Mouse (Mus musculus): ENCODE data around the gene Olfr1437. TPM values are rescaled to one million over a fixed set of nuclear protein-coding genes. Genes with fewer than 3 reads are reported as not detected.
A peak's percentile ranks its signal among the peaks of the same experiment; 100 is the strongest.
"Not testable (repeated sequence)": the region's sequence is repeated elsewhere in the genome, so short reads cannot be mapped to it uniquely, and the experiment has no call there.

The Olfr1437 gene
- total RNA-seq (2021) = not detected
- long read RNA-seq, experiment 1 = 0 reads
- long read RNA-seq, experiment 2 = 0 reads

- no peak for DNase-seq (ENCODE audit: low spot score in 2 of 2)
Measured at GRCm38 (mm10) chr19:12325001-12325400, at the start of gene Olfr1437. Gene Olfr1437, minus strand, starts transcription at chr19:12325101.

GRCm38 (mm10) chr19:12374465-12375025, 49.6 kb upstream of the Olfr1437 start:
- peak in 1 of 2 experiments; percentile 1 for DNase-seq (ENCODE audit: low spot score in 2 of 2)

DNA sequence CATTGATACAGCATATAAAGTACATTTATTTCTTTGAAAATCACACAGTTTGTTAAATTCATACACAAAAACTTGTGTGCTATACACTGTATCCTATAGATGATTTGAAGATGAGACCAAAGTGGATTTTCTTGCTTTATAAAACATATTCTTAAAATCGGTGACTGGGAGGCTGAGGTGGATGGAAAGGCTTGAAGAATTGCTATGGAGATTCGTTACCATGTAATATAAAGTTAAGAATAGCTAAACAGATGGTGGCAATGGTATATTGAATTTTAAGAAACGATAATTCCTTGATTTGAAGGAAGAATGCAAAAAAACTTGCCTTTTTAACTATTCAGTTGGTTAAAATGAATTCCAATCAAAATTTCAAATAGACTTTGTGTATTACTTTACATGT, 48.1 kb upstream of the Olfr1437 start:
- DNase-seq (ENCODE audit: low spot score in 2 of 2) = no peak

- no peak for DNase-seq (ENCODE audit: low spot score in 2 of 2)
Measured at GRCm38 (mm10) chr19:12335810-12336209, 10.9 kb upstream of the Olfr1437 start, which contains the start of gene Olfr1438-ps1. Gene Olfr1438-ps1, minus strand, starts transcription at chr19:12335910.

DNA sequence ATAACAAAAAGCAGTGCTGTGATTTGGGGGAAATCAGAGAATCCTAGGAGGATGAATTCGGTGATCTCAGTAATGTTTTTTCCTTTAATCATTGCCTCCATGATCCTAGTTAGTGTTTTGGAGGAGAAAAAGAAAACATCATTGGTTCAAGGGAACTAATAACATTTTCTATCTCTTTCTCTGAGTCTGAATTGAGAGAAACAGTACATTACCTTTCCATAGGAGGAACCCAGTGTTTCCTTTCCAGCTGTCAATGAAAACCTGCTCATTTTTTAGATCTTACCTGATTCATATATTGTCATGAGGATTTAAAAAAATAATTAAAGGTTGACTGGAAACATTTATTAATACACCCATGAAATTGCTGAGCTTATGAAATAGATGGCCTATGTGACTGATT, 25.9 kb downstream of the Olfr1437 start, which contains the start of gene Olfr1436:
TSS of gene Olfr1436 (minus strand) at position 101 of the 400 bp plus-strand sequence.
- not testable (repeated sequence) for DNase-seq (ENCODE audit: low spot score in 2 of 2)

GRCm38 (mm10) chr19:12292979-12293378, 31.9 kb downstream of the Olfr1437 start:
- DNase-seq (ENCODE audit: low spot score in 2 of 2) = no peak

DNA sequence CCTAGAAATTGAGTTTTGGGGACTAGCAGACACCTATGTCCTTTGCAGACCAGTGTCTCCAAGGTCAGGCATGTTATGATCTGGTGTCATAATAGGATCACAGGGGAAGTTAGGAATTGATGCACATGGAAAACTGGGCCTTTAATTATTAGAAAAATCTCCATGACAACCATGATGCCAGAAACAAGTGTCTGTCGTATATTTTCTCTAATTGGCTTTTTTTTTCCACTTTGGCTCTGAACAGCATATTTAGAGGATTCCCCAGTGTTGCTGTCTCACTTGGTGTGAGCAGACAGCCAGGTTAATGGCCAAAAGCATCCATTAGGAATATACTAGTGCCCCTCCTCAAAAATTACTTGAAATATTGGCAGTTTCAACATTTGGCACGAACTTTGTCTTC, 45.3 kb downstream of the Olfr1437 start, which contains the start of gene Olfr1434:
TSS of gene Olfr1434 (plus strand) at position 301 of the 400 bp plus-strand sequence.
- DNase-seq (ENCODE audit: low spot score in 2 of 2) = no peak

Other genes with a start within 250 kb of the Olfr1437 start
- gene Olfr1425, start 247.4 kb downstream of the Olfr1437 start, total RNA-seq (2021) = not detected
- not detected for gene Olfr1426, start 233.1 kb downstream of the Olfr1437 start, total RNA-seq (2021)
- gene Olfr1427, start 221.8 kb downstream of the Olfr1437 start, total RNA-seq (2021) = not detected
- not detected for gene Olfr1428, start 209.2 kb downstream of the Olfr1437 start, total RNA-seq (2021)
- gene Olfr76, start 201.9 kb downstream of the Olfr1437 start, total RNA-seq (2021) = not detected
- not detected for gene Olfr1555-ps1, start 155.0 kb downstream of the Olfr1437 start, total RNA-seq (2021)
- not detected for gene Olfr1431, start 124.5 kb downstream of the Olfr1437 start, total RNA-seq (2021)
- not detected for gene Olfr1432, start 92.5 kb downstream of the Olfr1437 start, total RNA-seq (2021)
- gene Olfr262, start 83.4 kb downstream of the Olfr1437 start, total RNA-seq (2021) = not detected
- not detected for gene Olfr235, start 64.1 kb downstream of the Olfr1437 start, total RNA-seq (2021)
- not detected for gene Olfr1434, start 45.2 kb downstream of the Olfr1437 start, total RNA-seq (2021)
- gene Olfr1436, start 26.0 kb downstream of the Olfr1437 start, total RNA-seq (2021) = not detected
- not detected for gene Olfr1438-ps1, start 10.8 kb upstream of the Olfr1437 start, total RNA-seq (2021)
- gene Olfr1440, start 62.2 kb upstream of the Olfr1437 start, total RNA-seq (2021) = not detected
- not detected for gene Olfr1441, start 92.3 kb upstream of the Olfr1437 start, total RNA-seq (2021)
- gene Pfpl, start 102.8 kb upstream of the Olfr1437 start, total RNA-seq (2021) = not detected
- gene Mpeg1, start 135.7 kb upstream of the Olfr1437 start, total RNA-seq (2021) = 10 to 100 TPM; 31.6 to 57.3 TPM
- gene Dtx4, start 176.4 kb upstream of the Olfr1437 start, total RNA-seq (2021) = 10 to 100 TPM; 14.7 to 30.5 TPM
- gene Fam111a, start 220.6 kb upstream of the Olfr1437 start, total RNA-seq (2021) = 1 to 10 TPM; 3.2 to 4.8 TPM